Mouse (Mus musculus): ENCODE results near the gene Fnip2.
A peak's percentile ranks its signal among the peaks of the same experiment; 100 is the strongest.
"Not testable (repeated sequence)": the region's sequence is repeated elsewhere in the genome, so short reads cannot be mapped to it uniquely, and the experiment has no call there.

Fnip2 gene

GRCm38 (mm10) chr3:79567703-79568362 is at the start of gene Fnip2:
Gene Fnip2 (minus strand): TSS chr3:79567796.
- peak; percentile 89 for DNase-seq (ENCODE audit: low read depth, low spot score)

DNA sequence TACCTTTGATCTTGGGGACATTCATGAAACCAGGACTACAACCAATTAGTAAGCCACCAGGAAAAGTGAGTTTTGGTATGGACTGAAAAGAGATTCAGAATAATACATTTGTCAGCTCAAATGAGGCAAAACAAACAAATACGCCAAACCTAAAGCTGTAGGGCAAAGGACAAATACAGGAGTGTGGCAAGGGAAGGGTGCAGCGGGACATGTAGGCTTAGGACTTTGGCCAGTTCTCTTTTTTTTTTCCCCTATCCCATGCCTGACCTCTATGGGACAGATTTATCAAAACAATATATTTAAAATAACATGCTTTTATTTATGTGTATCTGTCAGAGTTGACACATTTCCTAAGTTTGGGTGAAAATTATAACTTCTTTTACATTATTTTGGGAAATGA is 42.3 kb upstream of the Fnip2 start:
- DNase-seq (ENCODE audit: low read depth, low spot score), result no peak

- no peak for DNase-seq (ENCODE audit: low read depth, low spot score)
These were observed 27.9 kb upstream of the Fnip2 start for GRCm38 (mm10) chr3:79595468-79595867.

GRCm38 (mm10) chr3:79591793-79592471 is 24.3 kb upstream of the Fnip2 start:
- DNase-seq (ENCODE audit: low read depth, low spot score), result no peak

DNA sequence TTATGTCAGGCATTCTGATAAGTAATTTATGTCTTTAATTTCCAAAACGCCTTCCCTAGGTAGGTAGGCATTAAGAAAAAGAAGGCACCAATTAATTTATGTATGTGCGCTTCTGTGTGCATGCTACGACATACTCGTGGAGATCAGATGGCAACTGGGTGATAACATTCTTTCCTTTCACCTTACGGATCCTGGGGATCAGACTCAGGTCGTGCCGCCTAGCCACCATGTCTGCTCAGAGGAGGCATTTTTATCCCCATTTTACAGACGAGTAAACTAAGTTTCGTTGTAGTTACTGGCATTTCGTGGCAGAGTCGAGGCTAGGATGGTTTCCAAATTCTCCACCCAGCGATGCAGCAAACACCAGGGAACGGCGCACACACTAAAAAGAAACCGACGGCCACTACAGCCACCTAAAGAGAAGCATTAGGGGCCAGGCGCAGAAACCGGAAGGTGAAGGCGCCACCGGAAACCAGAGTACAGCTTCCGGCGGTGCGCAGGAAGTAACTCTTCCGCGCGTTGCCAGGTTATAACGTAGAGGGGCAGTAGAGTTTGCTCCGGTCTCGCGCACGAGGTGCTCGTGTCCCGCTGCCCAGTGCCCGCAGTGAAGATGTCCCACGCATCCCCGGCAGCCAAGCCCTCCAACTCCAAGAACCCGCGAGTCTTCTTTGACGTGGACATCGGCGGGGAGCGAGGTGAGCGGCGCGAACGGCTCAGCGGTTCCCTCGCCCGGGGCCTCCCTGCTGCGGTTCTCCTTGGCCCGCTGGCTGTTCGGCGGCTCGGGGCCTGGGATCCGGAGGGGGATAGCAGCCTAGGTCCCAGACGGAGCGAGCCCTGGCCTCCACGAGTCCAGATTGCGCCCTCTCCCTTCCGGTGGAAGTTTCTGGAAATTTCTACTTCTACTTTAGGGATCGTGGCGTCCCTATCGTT is 23.5 kb upstream of the Fnip2 start, which contains the start of gene Ppid:
Ppid (plus strand) TSS at position 480 of the 930 bp plus-strand sequence.
- peak; percentile 73 for DNase-seq (ENCODE audit: low read depth, low spot score)

DNA sequence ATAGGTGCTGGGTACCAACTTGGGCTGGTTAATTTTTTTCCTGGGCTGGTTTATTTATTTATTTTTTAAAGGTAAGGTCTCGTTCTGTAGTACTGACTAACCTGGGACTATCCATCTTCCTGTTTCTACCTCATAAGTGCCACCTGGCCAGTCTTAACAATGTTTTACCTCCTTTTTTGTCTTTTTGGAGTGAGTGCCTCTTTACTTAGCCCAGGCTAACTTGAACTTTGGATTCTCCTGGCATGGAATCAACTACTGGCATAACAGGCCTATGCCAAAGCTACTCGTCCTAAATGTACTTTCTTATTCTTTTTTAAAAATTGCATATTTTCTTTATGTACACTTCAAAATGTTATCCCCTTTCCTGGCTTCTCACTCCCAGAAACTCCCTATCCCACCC is 22.1 kb upstream of the Fnip2 start:
- DNase-seq (ENCODE audit: low read depth, low spot score), result no peak

DNA sequence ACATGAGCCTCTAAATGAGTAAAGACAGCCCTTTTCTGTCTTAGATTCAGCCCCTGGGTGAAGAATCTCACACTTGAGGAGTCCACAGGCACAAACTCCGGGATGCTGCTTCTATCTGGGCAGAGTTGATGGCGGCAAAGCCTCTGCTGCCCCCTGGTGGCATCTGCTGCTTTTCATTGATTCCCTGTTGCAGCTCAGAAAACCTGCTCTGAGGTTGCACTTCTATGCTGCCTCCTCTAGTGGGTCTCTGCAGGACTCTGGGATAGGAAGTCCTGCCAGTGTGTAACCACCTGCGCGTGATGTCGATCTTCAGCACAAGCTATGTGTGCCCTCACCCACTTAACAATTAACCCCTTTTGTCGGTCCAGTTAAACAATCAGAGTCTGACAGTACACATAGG is 19.2 kb upstream of the Fnip2 start:
- peak; percentile 84 for DNase-seq (ENCODE audit: low read depth, low spot score)

- no peak for DNase-seq (ENCODE audit: low read depth, low spot score)
These were observed 12.4 kb upstream of the Fnip2 start for GRCm38 (mm10) chr3:79579891-79580575.

DNA sequence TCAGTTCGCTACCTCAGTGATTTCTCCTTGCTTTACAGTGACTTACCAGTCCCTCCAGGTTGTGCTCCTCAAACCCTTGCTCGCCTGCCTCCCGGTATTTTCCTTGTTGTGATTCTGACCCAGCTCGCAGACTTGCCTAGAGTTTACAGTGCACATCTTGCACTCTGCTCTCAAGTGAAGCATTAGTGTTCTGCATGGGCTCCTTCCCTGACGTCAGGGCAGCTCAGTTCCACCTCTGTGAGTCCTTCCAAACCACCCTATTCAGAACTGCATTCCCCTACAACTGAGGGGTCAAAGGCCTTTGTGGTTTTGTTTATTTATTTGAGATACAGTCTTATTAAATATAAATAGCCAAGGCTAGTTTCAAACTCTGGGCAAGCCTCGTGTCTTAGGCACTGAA is 10.6 kb upstream of the Fnip2 start:
- DNase-seq (ENCODE audit: low read depth, low spot score), result no peak

GRCm38 (mm10) chr3:79577606-79578005 is 10.0 kb upstream of the Fnip2 start:
- DNase-seq (ENCODE audit: low read depth, low spot score), result no peak

DNA sequence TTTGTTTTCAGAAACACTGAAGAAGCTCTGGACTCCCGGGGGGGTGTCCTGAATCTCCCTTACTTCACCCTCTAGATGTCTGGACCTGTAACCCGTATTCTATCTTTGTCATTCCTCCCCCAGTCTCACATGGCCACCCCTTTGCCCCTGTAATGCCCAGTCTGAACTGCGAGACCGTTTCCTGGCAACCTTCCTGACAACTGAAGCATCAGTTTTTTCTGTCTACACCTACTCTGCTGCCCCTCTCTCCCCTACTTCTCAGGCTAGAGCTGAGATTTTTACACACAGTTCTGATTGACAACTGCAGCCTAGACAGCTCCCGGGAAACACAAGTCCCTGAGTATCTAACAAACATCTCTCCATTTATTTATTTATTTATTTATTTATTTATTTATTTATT is 9.3 kb upstream of the Fnip2 start:
- DNase-seq (ENCODE audit: low read depth, low spot score), result no peak

DNA sequence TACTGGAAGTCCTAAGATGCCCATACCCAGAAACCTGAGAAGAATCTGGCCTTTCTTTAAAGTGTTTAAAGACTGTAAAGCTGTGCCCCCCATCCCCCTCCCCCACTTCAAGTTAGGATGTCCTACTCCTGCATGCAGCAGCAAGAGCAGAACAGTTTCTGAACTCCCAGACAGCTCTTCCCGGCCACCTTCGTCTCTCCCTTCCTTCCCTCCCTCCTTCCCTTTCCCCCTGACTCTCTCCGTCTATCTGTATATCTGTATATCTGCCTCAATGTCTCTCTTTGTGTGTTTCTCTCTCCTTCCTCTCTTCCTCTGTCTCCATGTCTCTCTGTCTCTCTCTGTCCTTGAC is 8.8 kb upstream of the Fnip2 start:
- no peak for DNase-seq (ENCODE audit: low read depth, low spot score)

DNA sequence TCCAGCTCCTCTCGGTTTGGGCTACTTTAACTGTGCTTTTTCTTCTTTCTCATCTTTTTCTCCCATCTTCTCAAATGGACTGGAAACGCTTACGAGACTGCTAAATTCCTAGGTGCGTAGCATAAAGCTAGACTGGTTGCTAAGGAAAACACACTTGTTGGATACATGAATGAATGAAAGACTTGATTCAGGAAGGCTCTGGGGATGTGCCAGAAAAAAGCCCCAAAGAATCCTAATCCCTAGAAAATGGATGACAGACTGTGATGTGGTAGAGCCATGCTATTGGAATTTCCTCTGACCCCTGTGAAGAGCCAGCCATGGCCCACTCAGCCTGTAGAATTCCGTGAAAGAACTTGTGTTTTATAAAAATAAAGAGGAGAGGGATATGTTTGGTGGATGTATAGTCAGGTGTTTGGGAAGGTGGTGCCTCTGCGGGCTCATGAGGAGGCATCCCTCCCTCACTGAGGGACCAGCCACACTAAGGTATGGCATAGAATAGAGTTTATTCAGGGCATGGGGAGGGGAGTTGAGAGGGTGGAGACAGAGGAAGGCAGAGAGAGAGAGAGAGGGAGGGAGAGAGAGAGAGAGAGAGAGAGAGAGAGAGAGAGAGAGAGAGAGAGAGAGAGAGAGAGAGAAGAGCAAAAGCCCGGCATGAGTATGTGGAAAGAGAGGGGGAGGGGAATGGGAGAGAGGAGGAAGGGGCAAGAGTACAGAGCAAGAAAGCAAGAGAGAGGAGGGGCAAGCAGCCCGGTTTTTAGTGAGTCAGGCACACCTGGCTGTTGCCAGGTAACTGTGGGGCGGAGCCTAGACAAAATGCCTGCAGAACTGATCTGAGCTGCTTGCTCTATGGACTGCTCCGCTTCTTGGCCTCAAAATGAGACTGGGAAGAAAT is 8.2 kb upstream of the Fnip2 start:
- DNase-seq (ENCODE audit: low read depth, low spot score), result no peak

DNA sequence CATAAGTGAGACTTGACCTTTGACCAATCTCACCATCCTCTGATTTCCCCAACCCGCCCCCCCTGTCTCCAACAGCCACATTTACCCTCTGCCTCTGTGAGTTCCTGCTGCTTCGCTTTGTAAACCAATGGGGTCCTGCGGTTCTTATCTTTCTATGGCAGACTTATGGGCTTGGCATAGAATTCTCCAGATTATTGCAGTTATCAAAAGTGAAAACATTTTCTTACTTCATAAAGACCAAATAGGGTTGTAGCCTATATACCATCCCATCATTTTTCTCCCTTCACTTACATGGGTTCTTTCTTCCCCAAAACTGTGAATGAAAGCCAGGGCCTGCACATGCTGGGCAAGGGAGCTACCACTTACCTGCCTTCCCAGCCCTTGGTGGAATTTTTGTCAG is 6.7 kb upstream of the Fnip2 start:
- DNase-seq (ENCODE audit: low read depth, low spot score), result no peak

- not testable (repeated sequence) for DNase-seq (ENCODE audit: low read depth, low spot score)
These were observed 5.8 kb upstream of the Fnip2 start for GRCm38 (mm10) chr3:79573376-79573775.

- no peak for DNase-seq (ENCODE audit: low read depth, low spot score)
These were observed 4.8 kb upstream of the Fnip2 start for GRCm38 (mm10) chr3:79572399-79572798.

GRCm38 (mm10) chr3:79569351-79569681 is 1.7 kb upstream of the Fnip2 start:
- no peak for DNase-seq (ENCODE audit: low read depth, low spot score)

GRCm38 (mm10) chr3:79568629-79569350 is 1.2 kb upstream of the Fnip2 start:
- no peak for DNase-seq (ENCODE audit: low read depth, low spot score)

DNA sequence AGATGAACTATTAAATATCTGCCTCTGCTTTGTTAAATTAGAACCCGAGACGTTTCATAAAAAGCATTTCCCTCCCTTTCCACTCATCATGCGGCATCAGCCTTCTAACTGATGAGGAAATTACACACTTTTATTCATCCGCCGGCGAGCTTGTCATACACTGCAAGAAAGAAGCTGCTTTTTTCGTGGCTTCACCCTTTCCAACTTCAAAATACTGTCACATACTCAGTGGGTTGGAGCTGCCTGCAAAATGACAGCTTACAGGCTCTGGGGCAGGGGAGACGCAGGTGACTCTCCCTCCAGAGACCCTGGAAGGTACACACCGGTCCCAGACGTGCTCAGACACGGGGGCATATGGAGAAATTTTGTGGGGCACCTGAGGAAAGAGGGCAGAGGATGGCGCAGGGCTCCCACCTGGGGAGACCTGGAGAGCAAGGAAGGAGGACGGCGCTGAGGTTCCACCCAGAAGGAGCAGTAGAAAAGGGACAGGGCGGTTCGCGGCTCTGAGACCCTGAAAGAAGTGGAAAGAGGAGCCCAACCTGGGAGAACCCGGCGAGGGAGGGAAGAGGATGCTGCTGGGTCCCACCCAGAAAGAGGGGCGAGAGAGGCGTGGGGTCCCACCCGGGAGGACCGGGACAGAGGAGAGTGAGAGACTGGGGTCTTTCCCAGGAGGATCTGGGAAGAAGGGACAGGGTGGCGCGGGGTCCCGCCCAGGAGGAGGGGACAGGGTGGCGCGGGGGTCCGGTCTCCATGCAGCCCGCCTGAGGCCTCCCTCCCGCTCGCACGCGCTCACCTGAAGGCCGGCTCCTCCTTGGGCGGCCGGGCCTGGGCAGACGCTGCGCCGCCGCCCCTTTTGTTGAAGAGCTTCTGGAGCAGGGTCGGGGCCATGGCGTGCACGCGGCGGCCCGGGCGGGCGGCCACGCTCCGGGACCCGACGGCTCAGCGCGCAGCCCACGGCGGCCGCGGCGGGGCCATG is 592 bp downstream of the Fnip2 start:
- DNase-seq (ENCODE audit: low read depth, low spot score), result no peak
